Mouse (Mus musculus): ENCODE data around the gene Atp1b1.

Gene Atp1b1

DNA sequence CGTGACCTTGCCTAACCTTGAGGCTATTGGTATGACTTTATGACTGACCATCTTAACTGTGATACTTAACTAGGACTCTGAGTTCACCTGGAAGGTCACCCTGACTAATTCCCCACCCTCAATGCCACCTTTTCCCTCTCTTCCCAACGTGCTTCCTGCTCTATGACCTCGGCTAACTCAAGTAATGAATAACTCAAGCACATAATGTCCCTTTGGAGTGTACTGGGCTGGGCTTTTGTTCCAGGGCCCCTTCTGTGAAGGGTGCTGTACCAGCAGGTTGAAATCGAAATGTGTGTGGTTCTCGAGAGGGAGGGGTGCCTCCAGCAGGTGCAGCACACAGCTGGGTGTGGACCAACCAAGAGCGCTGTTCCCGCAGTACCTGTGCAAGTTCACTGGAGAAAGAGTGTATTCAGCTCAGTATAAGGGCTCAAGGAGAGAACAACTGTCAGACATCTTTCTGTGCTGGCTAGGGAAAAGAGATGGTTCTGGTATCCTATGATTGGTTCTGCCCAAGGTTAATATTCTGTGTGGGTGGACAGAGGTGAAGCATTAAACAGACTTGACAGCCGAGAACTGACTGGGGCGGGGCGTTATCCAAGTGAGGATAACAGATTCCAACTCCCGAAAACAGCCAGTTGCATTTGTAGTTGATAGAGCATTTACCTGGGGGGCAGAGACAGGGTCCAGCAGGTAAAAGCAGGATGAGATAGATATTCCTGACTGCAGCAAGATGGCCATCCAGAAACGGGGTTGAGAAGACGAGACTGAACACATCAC lies 3.0 kb upstream of the Atp1b1 start:
- no peak for DNase-seq

GRCm38 (mm10) chr1:164459127-164459905 lies 1.2 kb upstream of the Atp1b1 start:
- peak in 1 of 2 experiments; percentile 38 for DNase-seq

- peak in 1 of 2 experiments; percentile 66 for DNase-seq
These were observed 481 bp upstream of the Atp1b1 start for GRCm38 (mm10) chr1:164458621-164459051.

- peak; percentile 73 to 89 for DNase-seq
These were observed 467 bp downstream of the Atp1b1 start for GRCm38 (mm10) chr1:164457531-164458244.

DNA sequence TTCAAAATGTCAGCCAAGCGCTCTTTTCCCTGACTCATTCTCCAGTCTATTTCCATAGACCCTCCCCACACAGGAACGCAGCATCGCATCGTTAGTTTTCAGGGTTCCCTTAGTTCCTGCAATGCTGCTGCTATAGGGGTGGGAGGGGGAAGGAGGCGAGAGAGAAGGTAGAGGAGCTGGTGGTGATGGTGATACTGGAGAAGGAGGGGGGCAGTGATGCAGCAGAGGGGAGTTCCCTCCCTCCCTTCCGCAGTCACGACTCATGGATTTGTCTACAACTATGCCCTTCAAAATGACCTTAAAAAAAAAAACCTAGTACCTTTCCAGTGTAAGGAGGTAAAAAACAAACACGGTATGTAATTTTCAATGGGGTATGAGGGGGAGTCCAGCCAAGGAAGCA lies 1.4 kb downstream of the Atp1b1 start:
- peak; percentile 57 to 76 for DNase-seq

GRCm38 (mm10) chr1:164456065-164456464 lies 2.1 kb downstream of the Atp1b1 start:
- peak; percentile 67 to 70 for DNase-seq

- DNase-seq: peak; percentile 64 to 69
These were observed 2.5 kb downstream of the Atp1b1 start for GRCm38 (mm10) chr1:164455614-164456013.

DNA sequence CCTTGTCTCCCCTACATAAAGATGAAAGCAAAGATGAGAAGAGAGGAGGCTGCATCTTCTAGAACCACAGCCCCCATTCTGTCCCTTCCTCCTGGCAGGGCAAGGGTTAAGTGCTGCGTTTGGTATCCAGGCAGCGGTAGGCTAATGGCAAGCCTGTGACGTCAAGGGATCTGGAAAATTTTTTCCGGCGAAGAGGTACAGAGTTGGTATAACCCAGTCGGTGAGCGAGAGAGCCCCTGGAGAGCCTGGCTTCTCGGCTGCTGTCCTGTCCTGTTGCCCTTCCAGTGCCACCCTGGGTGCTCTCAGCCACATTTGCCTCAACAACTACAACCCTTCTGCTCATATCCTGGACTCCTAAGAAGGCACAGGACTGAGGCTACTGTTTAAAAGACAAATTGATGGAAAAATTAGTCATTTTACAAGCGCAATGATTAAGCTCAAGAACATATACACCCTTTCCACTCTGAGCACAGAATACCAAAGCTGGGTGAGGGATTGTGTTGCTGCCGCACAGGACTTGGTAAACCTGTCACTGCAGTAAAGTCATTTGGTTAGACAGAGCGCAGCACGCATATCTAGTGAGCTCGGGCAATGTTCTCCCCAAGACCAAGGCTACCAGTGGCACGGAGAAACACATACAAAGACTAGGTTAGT lies 3.3 kb downstream of the Atp1b1 start:
- peak; percentile 75 to 84 for DNase-seq

GRCm38 (mm10) chr1:164453739-164454138 lies 4.4 kb downstream of the Atp1b1 start:
- no peak for DNase-seq

DNA sequence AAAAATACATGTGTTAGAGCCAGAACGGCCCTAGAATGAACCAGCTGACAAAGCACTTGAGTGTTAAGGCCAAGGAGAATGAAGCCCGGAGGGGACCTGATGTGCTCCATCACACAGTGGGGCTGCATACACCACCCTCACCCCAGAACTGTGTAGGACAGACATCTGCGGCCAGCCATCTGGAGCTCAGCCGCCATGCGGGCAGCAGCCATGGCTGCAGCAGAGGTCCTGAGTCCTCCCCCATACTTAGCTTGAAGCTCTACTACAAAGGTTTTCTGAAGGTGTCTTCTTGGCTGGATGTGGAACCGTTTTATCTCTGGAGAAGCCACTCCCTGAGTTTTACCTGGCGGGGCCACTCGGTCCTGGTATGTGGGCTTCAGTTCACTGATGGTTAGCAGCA lies 5.0 kb downstream of the Atp1b1 start:
- DNase-seq: no peak

GRCm38 (mm10) chr1:164452580-164452979 lies 5.6 kb downstream of the Atp1b1 start:
- DNase-seq: no peak

DNA sequence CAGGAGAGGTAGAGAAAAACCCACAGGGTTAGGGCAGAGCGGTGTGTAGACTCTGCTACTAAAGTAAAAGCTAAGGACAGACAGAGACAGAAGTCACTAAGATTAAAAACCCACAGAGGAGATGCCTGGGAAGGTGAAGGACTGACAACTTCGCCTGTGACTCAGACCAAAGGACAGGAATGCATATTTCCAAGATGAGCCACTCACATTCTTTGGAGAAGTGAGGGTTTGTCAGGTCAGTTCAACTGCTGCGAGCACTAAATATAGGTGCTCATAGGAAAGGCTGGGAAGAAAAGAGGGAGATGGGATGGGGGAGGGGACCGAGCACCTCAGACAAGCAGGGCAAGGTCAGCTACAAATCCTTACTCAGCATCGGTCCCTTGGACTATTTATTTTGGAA lies 6.8 kb downstream of the Atp1b1 start:
- no peak for DNase-seq

- DNase-seq: no peak
These were observed 7.5 kb downstream of the Atp1b1 start for GRCm38 (mm10) chr1:164450644-164451043.

- no peak for DNase-seq
These were observed 7.9 kb downstream of the Atp1b1 start for GRCm38 (mm10) chr1:164450231-164450630.

DNA sequence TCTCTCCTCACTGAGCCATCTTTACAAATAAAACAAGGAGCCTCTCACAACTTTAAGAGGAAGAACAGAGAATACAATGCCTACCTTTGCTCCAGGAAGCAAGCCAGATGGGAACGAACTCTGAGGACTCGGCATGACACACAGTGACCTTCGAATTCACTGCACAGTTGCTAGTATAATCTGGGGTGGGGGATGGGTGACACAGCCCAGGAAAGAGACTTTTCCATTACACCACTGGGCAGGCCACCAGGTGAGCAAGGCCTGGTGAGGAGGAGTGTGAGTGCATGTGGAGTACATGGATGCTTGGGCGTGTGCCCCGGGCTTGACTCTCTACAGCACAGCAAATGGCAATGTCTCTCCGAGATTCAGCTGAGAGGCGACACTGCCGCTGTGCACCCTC lies 8.5 kb downstream of the Atp1b1 start:
- DNase-seq: no peak

DNA sequence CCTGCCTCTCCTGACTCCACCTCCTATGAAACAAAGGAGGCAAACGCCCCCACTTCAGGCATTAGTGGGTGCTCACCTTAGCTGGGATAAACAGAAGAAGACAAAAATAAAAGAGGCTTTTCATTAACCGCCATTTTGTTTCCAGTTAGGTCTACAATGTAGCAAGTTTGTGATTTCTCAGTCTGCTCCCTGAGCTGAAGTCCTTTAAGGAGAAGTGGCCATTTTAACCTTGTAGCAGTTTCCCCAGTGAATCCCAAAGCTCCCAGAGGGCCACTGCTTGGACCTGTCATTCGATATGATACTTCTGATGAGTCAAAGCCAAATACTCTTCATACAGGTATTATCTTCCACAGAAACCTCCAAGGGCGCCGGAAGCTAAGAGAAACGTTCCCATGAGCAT lies 10.6 kb downstream of the Atp1b1 start:
- no peak for DNase-seq

GRCm38 (mm10) chr1:164446535-164446934 lies 11.6 kb downstream of the Atp1b1 start:
- DNase-seq: no peak

DNA sequence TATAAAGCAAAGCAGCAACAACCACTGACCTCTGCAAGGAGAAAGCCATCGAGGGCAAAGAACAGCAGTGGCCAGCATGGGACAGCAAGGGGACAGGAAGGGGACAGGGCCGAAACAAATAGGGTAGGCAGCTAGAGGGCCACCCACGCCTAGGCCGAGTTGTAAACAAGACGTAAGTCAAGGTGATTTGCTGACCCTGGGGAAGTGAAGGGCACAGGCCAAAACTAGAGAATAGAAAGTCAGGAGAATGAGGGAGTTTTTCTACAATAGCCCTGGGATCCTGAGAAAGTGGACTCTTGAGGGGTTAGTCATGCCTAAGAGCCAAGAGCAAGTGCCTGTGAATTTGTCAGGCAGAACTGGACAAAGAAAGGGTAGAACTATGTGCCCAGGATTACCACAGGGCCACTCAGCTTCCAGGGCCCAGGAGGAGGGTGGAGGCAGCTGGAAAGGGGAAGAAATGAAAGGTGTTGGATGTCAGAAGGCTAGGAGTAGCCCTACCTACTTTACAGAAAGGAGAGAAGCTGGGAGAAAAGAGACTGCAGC lies 12.5 kb downstream of the Atp1b1 start:
- no peak for DNase-seq

- no peak for DNase-seq
These were observed 16.7 kb downstream of the Atp1b1 start for GRCm38 (mm10) chr1:164441408-164441974.

DNA sequence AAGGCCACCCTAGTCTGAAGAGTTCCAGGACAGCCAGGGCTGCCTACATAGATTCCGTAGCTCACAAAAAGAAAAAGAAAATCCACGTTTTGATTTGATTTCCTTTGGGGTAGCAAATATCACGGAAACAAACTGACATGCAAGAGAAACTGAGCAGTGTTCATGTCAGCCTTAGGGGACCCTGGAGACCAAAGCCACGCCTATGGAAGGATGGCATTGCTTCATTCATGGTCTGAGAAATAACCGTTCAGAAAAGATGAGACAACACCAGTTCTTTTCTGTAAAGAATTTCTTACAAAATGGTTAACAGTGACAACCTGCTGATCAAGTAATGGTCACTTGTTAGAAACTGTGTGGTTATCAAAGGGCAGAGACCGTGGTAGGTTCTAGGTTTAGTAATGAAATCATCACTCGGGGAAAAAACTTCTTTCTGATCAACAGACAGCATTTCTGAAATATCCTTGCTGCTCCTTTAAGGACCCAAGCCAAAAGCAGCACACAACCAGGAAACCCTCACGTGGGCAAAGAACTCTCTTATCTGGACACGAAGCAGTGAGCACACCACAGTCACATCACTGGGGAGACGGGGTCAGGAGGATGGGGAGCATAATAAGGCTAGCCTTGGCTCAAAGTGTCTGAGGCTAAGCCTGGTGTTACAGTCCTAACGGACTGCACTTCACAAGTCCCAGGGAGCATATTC lies 17.3 kb downstream of the Atp1b1 start:
- no peak for DNase-seq

DNA sequence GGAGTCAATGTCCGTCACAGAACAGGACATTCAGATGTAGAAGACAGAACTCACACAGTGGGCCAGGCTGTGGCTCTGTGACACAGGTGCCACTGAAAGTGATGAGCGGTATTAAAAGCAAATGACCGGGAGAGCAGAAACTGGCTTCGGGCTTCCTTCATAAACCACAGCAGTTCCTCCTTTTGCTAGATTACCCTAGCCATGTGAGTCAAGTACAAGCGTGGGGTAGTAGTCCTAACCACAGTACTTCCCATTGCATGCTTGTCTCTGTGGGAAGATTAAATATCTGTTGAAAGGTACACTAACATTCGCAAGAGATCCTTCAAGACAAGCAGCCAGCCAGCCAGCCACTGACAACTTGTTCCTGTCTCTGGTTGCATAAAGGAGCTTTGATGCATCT lies 17.9 kb downstream of the Atp1b1 start:
- DNase-seq: no peak

DNA sequence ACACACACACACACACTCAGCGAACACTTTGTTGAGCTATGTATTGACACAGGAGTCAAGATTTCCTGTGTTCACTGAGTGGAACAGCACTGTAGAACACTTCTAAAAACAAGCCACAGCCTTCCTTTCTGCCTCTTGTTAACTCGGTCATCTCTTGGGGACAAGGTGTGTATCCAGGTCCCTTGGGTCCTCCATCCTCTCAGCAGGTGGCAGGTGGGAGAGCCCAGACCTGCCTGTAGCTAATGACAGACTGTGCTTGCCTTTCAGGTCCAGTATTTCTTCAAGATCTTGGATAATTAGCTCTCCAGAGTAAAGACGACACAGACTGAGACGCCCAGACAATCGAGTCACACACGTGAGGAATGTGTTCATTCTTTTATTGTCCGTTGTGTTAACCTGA lies 21.4 kb downstream of the Atp1b1 start:
- no peak for DNase-seq

All from cerebellum, adult 18-20 months (tissue).